Mouse (Mus musculus) left cerebral cortex, adult 2 months (tissue): Measurements from ENCODE around the gene Ppp1r9a. TPM values are rescaled to one million over a fixed set of nuclear protein-coding genes. Genes with fewer than 3 reads are reported as not detected.
A peak's percentile ranks its signal among the peaks of the same experiment; 100 is the strongest.
"Not testable (repeated sequence)": the region's sequence is repeated elsewhere in the genome, so short reads cannot be mapped to it uniquely, and the experiment has no call there.

Experiments
- DNase-seq, 2 experiments: peaks; one replicate each; pipeline ENCODE4 v3.0.0; 2021 to 2022; ENCODE audit warnings: low spot score in 2 of 2, mixed read lengths in 1 of 2; ENCODE audit errors: extremely low spot score in 1 of 2
- H3K27ac ChIP-seq: fragments of 200-600 bp; 2 replicates; pipeline ENCODE4 v1.8.1; 2022
- H3K4me3 ChIP-seq: fragments of 200-600 bp; 2 replicates; pipeline ENCODE4 v1.8.1; 2022
- CTCF ChIP-seq: fragments of 200-600 bp; IDR thresholded peaks from 2 replicates; pipeline ENCODE4 v1.8.1; 2022; ENCODE audit warnings: antibody characterized with exemption, mild to moderate bottlenecking, moderate library complexity
- intact Hi-C: fragments of 180-260 bp; cut with DNase I; formaldehyde crosslinking; loops from one replicate; pipeline ENCODE4 v1.15.1; 2025
- long read RNA-seq, 2 experiments: library from polyadenylated mRNA; stranded (forward); transcript quantifications; one replicate each; pipeline ENCODE4 v2.0.0; 2021; ENCODE audit warnings: borderline mapping rate in 2 of 2
- total RNA-seq, 2 experiments: library from RNA; stranded (reverse); gene quantifications; 2 replicates each; pipeline ENCODE4 v1.2.3; 2021

Gene Ppp1r9a
- total RNA-seq, result 100 to 1,000 TPM; 194 TPM
- long read RNA-seq, experiment 1, full-length matches to known transcripts, result 42 of 89 reads
- long read RNA-seq, experiment 1, partial matches to known transcripts, result 20 of 89 reads
- long read RNA-seq, experiment 1, other reads (novel, unspliced or antisense), result 27 of 89 reads
- long read RNA-seq, experiment 2, full-length matches to known transcripts, result 32 of 83 reads
- long read RNA-seq, experiment 2, partial matches to known transcripts, result 16 of 83 reads
- long read RNA-seq, experiment 2, other reads (novel, unspliced or antisense), result 35 of 83 reads

GRCm38 (mm10) chr6:4902674-4903324, at the start of gene Ppp1r9a:
Gene Ppp1r9a, plus strand, starts transcription at chr6:4902917.
- Histone ChIP-seq H3K4me3 (peak within 1 kb of the TSS; percentile 86), H3K27ac (peak within 1 kb of the TSS; percentile 98)
- TF ChIP-seq CTCF, result peak; percentile 29
- intact Hi-C loops, result loop anchor here (2.0 to 5.0 kb wide), 4 partner anchors 70 to 480 kb away; partner anchors contain the start of gene Asb4
- peak; percentile 49 to 55 for DNase-seq

GRCm38 (mm10) chr6:4855236-4855635, 47.5 kb upstream of the Ppp1r9a start:
- intact Hi-C loops, result no loop called here
- no peak for DNase-seq
- TF ChIP-seq CTCF, result no peak
- H3K4me3 ChIP-seq, result no peak overlapping the region
- no peak overlapping the region for H3K27ac ChIP-seq

GRCm38 (mm10) chr6:4856919-4857318, 45.8 kb upstream of the Ppp1r9a start:
- intact Hi-C loops, result no loop called here
- H3K4me3 ChIP-seq, result no peak overlapping the region
- no peak overlapping the region for H3K27ac ChIP-seq
- DNase-seq, result no peak
- TF ChIP-seq CTCF, result no peak

- no peak for TF ChIP-seq CTCF
- H3K27ac ChIP-seq, result no peak overlapping the region
- H3K4me3 ChIP-seq, result no peak overlapping the region
- intact Hi-C loops, result no loop called here
- no peak for DNase-seq
These were observed 18.4 kb upstream of the Ppp1r9a start for GRCm38 (mm10) chr6:4884316-4884715.

GRCm38 (mm10) chr6:4889544-4889943, 13.2 kb upstream of the Ppp1r9a start:
- intact Hi-C loops, result no loop called here
- Histone ChIP-seq H3K4me3 (no peak overlapping the region), H3K27ac (no peak overlapping the region)
- no peak for TF ChIP-seq CTCF
- no peak for DNase-seq

GRCm38 (mm10) chr6:4892417-4892816, 10.3 kb upstream of the Ppp1r9a start:
- no peak for DNase-seq
- H3K4me3 ChIP-seq, result no peak overlapping the region
- H3K27ac ChIP-seq, result no peak overlapping the region
- intact Hi-C loops, result no loop called here
- TF ChIP-seq CTCF, result no peak

GRCm38 (mm10) chr6:4893312-4893711, 9.4 kb upstream of the Ppp1r9a start:
- intact Hi-C loops, H3K27ac ChIP-seq, H3K4me3 ChIP-seq, DNase-seq: not testable (repeated sequence)

GRCm38 (mm10) chr6:4899906-4900305, 2.8 kb upstream of the Ppp1r9a start:
- Histone ChIP-seq H3K27ac (peak overlapping the region; percentile 56), H3K4me3 (no peak overlapping the region)
- no peak for DNase-seq
- intact Hi-C loops, result loop anchor here (5.0 kb wide), 3 partner anchors 72 to 482 kb away; partner anchors contain the start of genes Asb4 and Casd1
- no peak for TF ChIP-seq CTCF

GRCm38 (mm10) chr6:4903325-4904054, 773 bp downstream of the Ppp1r9a start:
- peak overlapping the region; percentile 98 for H3K27ac ChIP-seq
- intact Hi-C loops, result loop anchor here (2.0 to 5.0 kb wide), 4 partner anchors 69 to 479 kb away; partner anchors contain the start of gene Asb4
- DNase-seq, result peak; percentile 48 to 54
- no peak for TF ChIP-seq CTCF
- peak overlapping the region; percentile 86 for H3K4me3 ChIP-seq

GRCm38 (mm10) chr6:4904055-4904450, 1.3 kb downstream of the Ppp1r9a start:
- peak overlapping the region; percentile 98 for H3K27ac ChIP-seq

GRCm38 (mm10) chr6:4910042-4910634, 7.4 kb downstream of the Ppp1r9a start:
- TF ChIP-seq CTCF, result no peak
- no peak for DNase-seq
- no peak overlapping the region for H3K27ac ChIP-seq
- intact Hi-C loops, result no loop called here
- H3K4me3 ChIP-seq, result no peak overlapping the region

More at GRCm38 (mm10) chr6:4904055-4904450, 1.3 kb downstream of the Ppp1r9a start:
- intact Hi-C loops, result loop anchor here (5.0 kb wide), 2 partner anchors 68 to 478 kb away; partner anchors contain the start of gene Asb4
- peak in 1 of 2 experiments; percentile 22 for DNase-seq
- peak overlapping the region; percentile 86 for H3K4me3 ChIP-seq
- no peak for TF ChIP-seq CTCF

- intact Hi-C loops, result no loop called here
- DNase-seq, result no peak
- TF ChIP-seq CTCF, result no peak
- H3K4me3 ChIP-seq, result no peak overlapping the region
- no peak overlapping the region for H3K27ac ChIP-seq
These were observed 15.8 kb downstream of the Ppp1r9a start for GRCm38 (mm10) chr6:4918470-4918869.

- H3K27ac ChIP-seq, intact Hi-C loops, DNase-seq, H3K4me3 ChIP-seq: not testable (repeated sequence)
These were observed 21.1 kb downstream of the Ppp1r9a start for GRCm38 (mm10) chr6:4923791-4924190.
